Comparison of ENCODE assay signal across 25 mouse cellular contexts in the genomic region with DNA sequence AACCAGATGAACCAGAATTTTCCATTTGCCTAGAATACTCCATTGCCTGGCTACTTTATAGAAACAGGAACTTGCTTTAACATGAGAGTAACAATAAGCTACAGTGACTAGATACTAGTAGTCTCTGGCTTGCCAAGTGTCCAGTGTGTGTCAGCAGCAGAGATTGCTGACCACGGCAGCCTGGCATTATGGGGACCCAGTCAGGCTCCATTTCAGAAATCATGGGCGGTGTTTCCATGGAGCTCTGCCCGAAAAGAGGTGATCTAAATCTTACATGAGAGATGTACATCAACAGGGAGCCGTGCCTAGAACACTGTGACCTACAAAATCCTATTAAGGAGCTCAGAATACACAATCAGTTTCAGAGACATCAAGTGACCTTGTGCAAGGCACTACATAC.
A peak's percentile ranks its signal among the peaks of the same experiment; 100 is the strongest.
DNase-seq lines count a peak whose midpoint lies in the region; ATAC-seq and TF ChIP-seq lines count a peak whose summit lies in the region.
"Had no signal": no experiment of that assay in that cellular context is flagged by ENCODE, and none has a peak within 500 bp of the region (broad histone marks: within the 10 kb centered on the region; RNA-seq: fewer than 3 reads in every experiment).

No protein-coding gene starts in this region.

- no peak overlapping the region for H3K4me2 ChIP-seq in forebrain, embryonic 14.5 days (ENCODE audit: low read length)
- H3K4me2 ChIP-seq: embryonic facial prominence, embryonic 15.5 days; heart, embryonic 15.5 days; limb, embryonic 13.5 days; liver, embryonic 13.5 days; lung, embryonic 14.5 days had no signal

- no peak for TF ChIP-seq POLR2A in olfactory bulb, adult 2 months (IDR thresholded peaks at IDR 0.05; ENCODE audit: insufficient read depth, low read depth, low read length)

- ATAC-seq in forebrain, embryonic 14.5 days = no peak
- ATAC-seq: hindbrain, embryonic 16.5 days; intestine, embryonic 16.5 days; Patski had no signal

- H3K9ac ChIP-seq in forebrain, embryonic 14.5 days (ENCODE audit: low read length) = no peak overlapping the region
- H3K9ac ChIP-seq: embryonic facial prominence, embryonic 15.5 days; heart, embryonic 15.5 days; limb, embryonic 13.5 days; liver, embryonic 13.5 days; lung, embryonic 14.5 days had no signal

- no peak for TF ChIP-seq CTCF in olfactory bulb, adult 2 months (IDR thresholded peaks at IDR 0.05; ENCODE audit: insufficient read depth, low read depth, low read length)

- H3K4me1 ChIP-seq in olfactory bulb, adult 2 months (ENCODE audit: control insufficient read depth, insufficient read depth, low read length) = peaks cover 2% of the 10 kb centered on the region; the same call in 1 of the 2 replicates
- H3K4me1 ChIP-seq in forebrain, embryonic 14.5 days (ENCODE audit: control insufficient read depth, insufficient read depth, low read length) = no peaks in the 10 kb centered on the region
- H3K4me1 ChIP-seq in forebrain, embryonic 10.5 days = no peaks in the 10 kb centered on the region

- peak overlapping the region; percentile 31 for H3K27ac ChIP-seq in olfactory bulb, adult 2 months (ENCODE audit: insufficient read depth, low read depth, low read length)
- no peak overlapping the region for H3K27ac ChIP-seq in forebrain, embryonic 14.5 days (ENCODE audit: low read depth, low read length)
- no peak overlapping the region for H3K27ac ChIP-seq in forebrain, embryonic 10.5 days
- H3K27ac ChIP-seq: embryonic facial prominence, embryonic 15.5 days; heart, embryonic 15.5 days; limb, embryonic 13.5 days; liver, embryonic 13.5 days; midbrain, embryonic 10.5 days had no signal

- H3K36me3 ChIP-seq in forebrain, embryonic 14.5 days (ENCODE audit: control insufficient read depth, insufficient read depth, low read length) = no peaks in the 10 kb centered on the region
- H3K36me3 ChIP-seq in forebrain, embryonic 10.5 days (replicated peaks) = no peaks in the 10 kb centered on the region
- H3K36me3 ChIP-seq: embryonic facial prominence, embryonic 15.5 days; heart, embryonic 15.5 days; limb, embryonic 13.5 days; liver, embryonic 13.5 days; midbrain, embryonic 10.5 days had no signal

- 76% methylated on average over 4 of the region's 4 CpGs for WGBS in olfactory bulb, adult 2 months
- 84% methylated on average over 4 of the region's 4 CpGs for WGBS in forebrain, embryonic 14.5 days
- 82% methylated on average over 4 of the region's 4 CpGs for WGBS in forebrain, embryonic 10.5 days

- DNase-seq in heart, adult 11 months = peak; percentile 70
- DNase-seq in heart, adult 9 months (ENCODE audit: low spot score in 2 of 2) = no peak
- DNase-seq in cerebellum, adult 11-12 months = peak; percentile 88
- DNase-seq in cerebellum, postnatal 14 days = peak; percentile 54 to 65
- no peak for DNase-seq in ovary, adult 18-20 months (ENCODE audit: low spot score)
- DNase-seq in forebrain, embryonic 14.5 days (ENCODE audit: low spot score) = no peak
- DNase-seq in forebrain, embryonic 10.5 days (ENCODE audit: extremely low spot score, low spot score) = no peak
- DNase-seq: adrenal gland, adult 8-10 months; embryo, embryonic 11 days; heart, adult 18-20 months; heart, postnatal 4 days; kidney, postnatal 4 days; layer of hippocampus, adult 9-11 months; liver, embryonic 13.5 days; lung, embryonic 14.5 days; lung, postnatal 4 days; right cerebral cortex, adult 18-20 months had no signal

- no peaks in the 10 kb centered on the region for H3K27me3 ChIP-seq in forebrain, embryonic 14.5 days (replicated peaks; ENCODE audit: control insufficient read depth, insufficient read depth, low read length)
- no peaks in the 10 kb centered on the region for H3K27me3 ChIP-seq in forebrain, embryonic 10.5 days (ENCODE audit: poor library complexity, severe bottlenecking)
- H3K27me3 ChIP-seq: embryonic facial prominence, embryonic 15.5 days; heart, embryonic 15.5 days; limb, embryonic 13.5 days; liver, embryonic 13.5 days; Patski had no signal

- no peak overlapping the region for H3K4me3 ChIP-seq in olfactory bulb, adult 2 months (ENCODE audit: insufficient read depth, low read depth, low read length)
- no peak overlapping the region for H3K4me3 ChIP-seq in forebrain, embryonic 14.5 days (ENCODE audit: low read depth, low read length)
- no peak overlapping the region for H3K4me3 ChIP-seq in forebrain, embryonic 10.5 days
- H3K4me3 ChIP-seq: embryonic facial prominence, embryonic 15.5 days; heart, embryonic 15.5 days; limb, embryonic 13.5 days; liver, embryonic 13.5 days; midbrain, embryonic 10.5 days had no signal

- H3K9me3 ChIP-seq in forebrain, embryonic 14.5 days (replicated peaks; ENCODE audit: control insufficient read depth, low read length) = no peaks in the 10 kb centered on the region
- no peaks in the 10 kb centered on the region for H3K9me3 ChIP-seq in forebrain, embryonic 10.5 days
- H3K9me3 ChIP-seq: embryonic facial prominence, embryonic 15.5 days; heart, embryonic 15.5 days; limb, embryonic 13.5 days; liver, embryonic 13.5 days; midbrain, embryonic 10.5 days had no signal

Comparison
In these comparisons a context has a peak if more than half of its experiments do, and no peak if none do; other contexts are left out.
1. DNase-seq: peak in heart, adult 11 months (single experiment), cerebellum, adult 11-12 months (single experiment) and cerebellum, postnatal 14 days (2 of 2); none in heart, adult 9 months (0 of 2), ovary, adult 18-20 months (single experiment), forebrain, embryonic 14.5 days (single experiment) and forebrain, embryonic 10.5 days (single experiment).